Mouse (Mus musculus): Measurements from ENCODE around the gene Ipcef1.

The Ipcef1 gene

DNA sequence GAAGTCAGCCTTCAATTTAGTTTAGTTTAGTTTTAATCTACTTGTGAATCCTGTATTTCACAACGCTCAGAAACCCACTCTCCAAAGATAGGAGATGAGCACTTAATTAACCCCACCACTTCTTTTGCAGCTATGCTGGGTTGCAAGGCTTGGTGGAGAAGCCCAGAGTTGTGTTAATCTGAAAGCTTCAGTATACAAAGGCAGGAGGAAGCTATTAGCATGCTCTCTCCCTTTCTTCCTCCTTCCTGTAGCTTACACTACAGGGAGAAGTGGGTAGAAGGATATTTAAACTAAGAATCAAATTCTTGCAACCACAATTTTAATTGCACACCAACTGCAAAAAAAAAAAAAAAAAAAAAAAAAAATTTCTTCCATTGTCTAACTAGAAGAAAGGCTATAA lies 136.3 kb downstream of the Ipcef1 start:
- no peak for TF ChIP-seq NANOG (IDR thresholded peaks at IDR 0.05; ENCODE audit: borderline replicate concordance, low read length)
- TF ChIP-seq CTCF (conservative IDR thresholded peaks at IDR 0.05; ENCODE audit: low read length) = no peak
- no peak for TF ChIP-seq POU5F1 (IDR thresholded peaks at IDR 0.05; ENCODE audit: borderline replicate concordance, low read length)
- Histone ChIP-seq H3K36me3 (ENCODE audit: insufficient read depth, low read length) (no peaks in the 10 kb centered on the region), H3K27me3 (ENCODE audit: insufficient read depth, low read length) (no peaks in the 10 kb centered on the region), H3K4me3 (replicated peaks; ENCODE audit: low read length) (no peak overlapping the region), H3K9me3 (ENCODE audit: low read length) (no peaks in the 10 kb centered on the region), H3K4me1 (replicated peaks; ENCODE audit: low read depth, low read length) (no peaks in the 10 kb centered on the region)

- TF ChIP-seq POU5F1 (IDR thresholded peaks at IDR 0.05; ENCODE audit: borderline replicate concordance, low read length) (no peak), CTCF (conservative IDR thresholded peaks at IDR 0.05; ENCODE audit: low read length) (no peak), NANOG (IDR thresholded peaks at IDR 0.05; ENCODE audit: borderline replicate concordance, low read length) (no peak)
- H3K27me3 ChIP-seq (ENCODE audit: insufficient read depth, low read length) = no peaks in the 10 kb centered on the region
- no peak overlapping the region for H3K4me3 ChIP-seq (replicated peaks; ENCODE audit: low read length)
- H3K36me3 ChIP-seq (ENCODE audit: insufficient read depth, low read length) = no peaks in the 10 kb centered on the region
- no peaks in the 10 kb centered on the region for H3K9me3 ChIP-seq (ENCODE audit: low read length)
- H3K4me1 ChIP-seq (replicated peaks; ENCODE audit: low read depth, low read length) = no peaks in the 10 kb centered on the region
Measured at GRCm38 (mm10) chr10:6909763-6910162, 142.5 kb downstream of the Ipcef1 start.

DNA sequence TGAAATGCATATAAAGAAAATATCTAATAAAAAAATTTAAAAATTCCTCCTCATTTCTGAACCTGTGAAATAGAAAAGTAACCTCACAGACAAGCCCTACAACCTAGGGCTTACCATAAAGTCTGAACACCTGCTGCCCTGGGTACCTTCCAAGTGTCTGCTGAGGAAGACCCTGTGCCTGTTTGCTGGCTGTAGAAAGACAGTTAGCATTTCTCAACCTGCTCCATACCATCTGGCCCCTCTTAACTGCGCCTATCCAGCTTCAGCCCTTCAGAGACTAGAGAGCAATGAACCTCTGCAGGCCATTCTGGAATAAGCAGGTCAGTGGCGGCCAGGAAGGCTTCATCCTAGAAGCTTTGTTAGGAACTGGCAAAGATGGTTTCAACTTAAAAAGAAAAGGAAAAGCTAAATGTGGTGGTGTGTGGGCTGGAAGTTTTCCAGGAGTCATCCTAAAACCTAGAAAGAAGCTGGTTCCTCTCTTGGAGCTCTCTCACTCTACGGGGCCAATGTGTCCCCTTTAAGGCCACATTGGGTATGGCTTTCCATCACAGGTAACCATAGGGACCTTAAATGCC lies 150.4 kb downstream of the Ipcef1 start:
- no peaks in the 10 kb centered on the region for H3K4me1 ChIP-seq (replicated peaks; ENCODE audit: low read depth, low read length)
- H3K4me3 ChIP-seq (replicated peaks; ENCODE audit: low read length) = no peak overlapping the region
- no peaks in the 10 kb centered on the region for H3K36me3 ChIP-seq (ENCODE audit: insufficient read depth, low read length)
- H3K9me3 ChIP-seq (ENCODE audit: low read length) = no peaks in the 10 kb centered on the region
- H3K27me3 ChIP-seq (ENCODE audit: insufficient read depth, low read length) = no peaks in the 10 kb centered on the region
- TF ChIP-seq CTCF (conservative IDR thresholded peaks at IDR 0.05; ENCODE audit: low read length) (no peak), POU5F1 (IDR thresholded peaks at IDR 0.05; ENCODE audit: borderline replicate concordance, low read length) (no peak), NANOG (IDR thresholded peaks at IDR 0.05; ENCODE audit: borderline replicate concordance, low read length) (no peak)

GRCm38 (mm10) chr10:6900126-6900525 lies 152.2 kb downstream of the Ipcef1 start:
- no peaks in the 10 kb centered on the region for H3K36me3 ChIP-seq (ENCODE audit: insufficient read depth, low read length)
- TF ChIP-seq POU5F1 (IDR thresholded peaks at IDR 0.05; ENCODE audit: borderline replicate concordance, low read length) (no peak), NANOG (IDR thresholded peaks at IDR 0.05; ENCODE audit: borderline replicate concordance, low read length) (no peak), CTCF (conservative IDR thresholded peaks at IDR 0.05; ENCODE audit: low read length) (no peak)
- H3K27me3 ChIP-seq (ENCODE audit: insufficient read depth, low read length) = no peaks in the 10 kb centered on the region
- H3K9me3 ChIP-seq (ENCODE audit: low read length) = no peaks in the 10 kb centered on the region
- H3K4me3 ChIP-seq (replicated peaks; ENCODE audit: low read length) = no peak overlapping the region
- H3K4me1 ChIP-seq (replicated peaks; ENCODE audit: low read depth, low read length) = no peaks in the 10 kb centered on the region

GRCm38 (mm10) chr10:6896659-6897303 lies 155.5 kb downstream of the Ipcef1 start:
- Histone ChIP-seq H3K36me3 (ENCODE audit: insufficient read depth, low read length) (no peaks in the 10 kb centered on the region), H3K4me3 (replicated peaks; ENCODE audit: low read length) (no peak overlapping the region), H3K9me3 (ENCODE audit: low read length) (no peaks in the 10 kb centered on the region), H3K27me3 (ENCODE audit: insufficient read depth, low read length) (no peaks in the 10 kb centered on the region), H3K4me1 (replicated peaks; ENCODE audit: low read depth, low read length) (no peaks in the 10 kb centered on the region)
- TF ChIP-seq CTCF (conservative IDR thresholded peaks at IDR 0.05; ENCODE audit: low read length) (no peak), NANOG (IDR thresholded peaks at IDR 0.05; ENCODE audit: borderline replicate concordance, low read length) (no peak), POU5F1 (IDR thresholded peaks at IDR 0.05; ENCODE audit: borderline replicate concordance, low read length) (no peak)

DNA sequence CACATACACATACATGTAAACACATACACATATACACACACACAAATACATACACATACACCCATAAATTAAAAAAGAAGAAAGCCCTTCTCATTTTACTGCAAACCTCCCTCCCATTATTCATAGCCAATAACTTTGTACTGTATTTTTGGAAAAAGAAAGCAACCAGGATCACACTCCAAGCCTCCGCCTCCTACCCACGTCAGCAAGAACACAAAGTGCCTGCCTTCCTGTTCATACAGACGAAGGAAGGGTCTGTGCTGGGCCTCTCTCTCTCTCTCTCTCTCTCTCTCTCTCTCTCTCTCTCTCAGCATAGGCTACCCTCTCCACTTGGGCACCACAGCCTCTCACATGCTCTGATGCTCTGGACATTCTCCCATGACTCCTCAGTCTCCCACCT lies 156.5 kb downstream of the Ipcef1 start:
- H3K9me3 ChIP-seq (ENCODE audit: low read length) = no peaks in the 10 kb centered on the region

DNA sequence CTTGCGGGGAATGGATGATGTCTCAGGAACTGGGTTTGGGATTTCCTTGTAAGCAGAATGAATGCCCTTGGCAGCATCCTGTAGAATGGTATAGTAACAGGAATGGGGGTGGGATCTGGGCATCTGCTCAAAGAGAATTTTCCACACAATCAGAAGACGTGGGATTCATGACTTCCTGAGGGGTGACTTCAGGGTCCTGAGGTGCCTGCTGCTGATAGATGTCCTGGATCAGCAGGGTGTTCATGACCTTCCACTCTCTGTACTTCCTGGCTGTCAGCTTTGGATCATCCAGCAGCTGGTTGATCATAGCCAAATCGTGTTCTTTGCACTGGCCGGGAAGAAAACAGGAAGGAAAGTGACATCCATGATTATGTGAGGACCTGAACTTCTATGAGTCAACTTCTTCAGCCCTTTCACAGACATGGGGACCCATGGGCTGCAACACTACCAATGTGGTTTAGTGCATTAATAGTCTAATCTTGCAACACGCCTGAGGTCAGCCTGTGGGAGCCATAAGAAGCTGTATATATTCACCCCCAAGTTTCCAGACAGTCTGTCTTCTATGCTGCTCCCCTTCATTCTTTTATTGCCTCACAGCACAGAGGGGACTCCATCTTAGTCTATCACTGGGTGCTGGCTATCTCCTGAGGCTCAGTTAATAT lies 161.8 kb downstream of the Ipcef1 start:
- Histone ChIP-seq H3K36me3 (ENCODE audit: insufficient read depth, low read length) (no peaks in the 10 kb centered on the region), H3K27me3 (ENCODE audit: insufficient read depth, low read length) (no peaks in the 10 kb centered on the region), H3K9me3 (ENCODE audit: low read length) (no peaks in the 10 kb centered on the region), H3K4me1 (replicated peaks; ENCODE audit: low read depth, low read length) (no peaks in the 10 kb centered on the region), H3K4me3 (replicated peaks; ENCODE audit: low read length) (no peak overlapping the region)
- TF ChIP-seq CTCF (conservative IDR thresholded peaks at IDR 0.05; ENCODE audit: low read length) (no peak), NANOG (IDR thresholded peaks at IDR 0.05; ENCODE audit: borderline replicate concordance, low read length) (no peak), POU5F1 (IDR thresholded peaks at IDR 0.05; ENCODE audit: borderline replicate concordance, low read length) (no peak)

More for the DNA sequence above, 156.5 kb downstream of the Ipcef1 start:
- H3K36me3 ChIP-seq (ENCODE audit: insufficient read depth, low read length) = no peaks in the 10 kb centered on the region
- H3K4me3 ChIP-seq (replicated peaks; ENCODE audit: low read length) = no peak overlapping the region
- TF ChIP-seq POU5F1 (IDR thresholded peaks at IDR 0.05; ENCODE audit: borderline replicate concordance, low read length) (no peak), NANOG (IDR thresholded peaks at IDR 0.05; ENCODE audit: borderline replicate concordance, low read length) (no peak), CTCF (conservative IDR thresholded peaks at IDR 0.05; ENCODE audit: low read length) (no peak)
- no peaks in the 10 kb centered on the region for H3K27me3 ChIP-seq (ENCODE audit: insufficient read depth, low read length)
- H3K4me1 ChIP-seq (replicated peaks; ENCODE audit: low read depth, low read length) = no peaks in the 10 kb centered on the region

DNA sequence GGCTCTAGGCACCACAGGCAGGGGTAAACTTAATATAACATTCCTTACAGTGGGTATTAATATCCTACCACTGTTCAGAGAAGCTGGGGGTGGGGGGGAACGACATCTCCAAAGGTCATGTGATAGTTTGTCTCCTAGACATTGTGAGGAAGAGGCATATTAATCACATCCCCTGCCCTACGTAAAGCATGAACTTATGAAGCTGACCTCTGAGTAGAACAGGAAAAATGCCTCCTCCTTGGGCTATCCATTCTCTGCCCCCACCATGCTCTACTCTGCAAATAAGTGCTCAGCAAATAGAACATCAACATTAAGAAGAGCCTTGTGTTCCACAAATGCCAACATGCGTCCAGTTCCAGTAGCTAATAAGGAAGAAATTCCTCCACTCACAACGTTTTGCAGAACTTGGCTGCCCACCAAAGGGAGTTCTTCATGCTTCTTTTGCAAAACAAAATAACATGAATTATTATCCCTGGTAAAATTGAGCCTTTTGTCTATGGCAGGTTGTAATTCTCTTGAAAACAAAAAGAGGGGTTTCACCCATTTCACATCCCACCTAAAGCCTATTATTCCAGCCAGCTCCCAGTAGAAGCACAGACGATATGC lies 162.5 kb downstream of the Ipcef1 start:
- Histone ChIP-seq H3K9me3 (ENCODE audit: low read length) (no peaks in the 10 kb centered on the region), H3K4me1 (replicated peaks; ENCODE audit: low read depth, low read length) (no peaks in the 10 kb centered on the region), H3K27me3 (ENCODE audit: insufficient read depth, low read length) (no peaks in the 10 kb centered on the region), H3K36me3 (ENCODE audit: insufficient read depth, low read length) (no peaks in the 10 kb centered on the region), H3K4me3 (replicated peaks; ENCODE audit: low read length) (no peak overlapping the region)
- no peak for TF ChIP-seq CTCF (conservative IDR thresholded peaks at IDR 0.05; ENCODE audit: low read length)
- no peak for TF ChIP-seq POU5F1 (IDR thresholded peaks at IDR 0.05; ENCODE audit: borderline replicate concordance, low read length)
- TF ChIP-seq NANOG (IDR thresholded peaks at IDR 0.05; ENCODE audit: borderline replicate concordance, low read length) = no peak

Measured in E14TG2a.4 (cell line).